Mouse (Mus musculus) embryo, embryonic 11 days (tissue): ENCODE results near the gene Tmc1.

Experiments
- DNase-seq: peaks from one replicate; pipeline ENCODE4 v3.0.0-alpha.2; 2015

Gene Tmc1

GRCm38 (mm10) chr19:20797558-20798101 is 156.4 kb downstream of the Tmc1 start:
- peak; percentile 59 for DNase-seq

- DNase-seq: peak; percentile 37
Observed at GRCm38 (mm10) chr19:20796001-20796400, 158.0 kb downstream of the Tmc1 start.

- DNase-seq: no peak
Observed at GRCm38 (mm10) chr19:20794999-20795398, 159.0 kb downstream of the Tmc1 start.

- DNase-seq: no peak
Observed at GRCm38 (mm10) chr19:20792811-20793210, 161.2 kb downstream of the Tmc1 start.

- DNase-seq: no peak
Observed at GRCm38 (mm10) chr19:20787289-20787688, 166.7 kb downstream of the Tmc1 start.

GRCm38 (mm10) chr19:20775681-20776080 is 178.3 kb downstream of the Tmc1 start:
- no peak for DNase-seq

GRCm38 (mm10) chr19:20773941-20774340 is 180.1 kb downstream of the Tmc1 start:
- no peak for DNase-seq

- DNase-seq: peak; percentile 78
Observed at GRCm38 (mm10) chr19:20764214-20764613, 189.8 kb downstream of the Tmc1 start.

GRCm38 (mm10) chr19:20761675-20762426 is 192.2 kb downstream of the Tmc1 start:
- no peak for DNase-seq

- no peak for DNase-seq
Observed at GRCm38 (mm10) chr19:20761119-20761518, 192.9 kb downstream of the Tmc1 start.

GRCm38 (mm10) chr19:20744630-20745029 is 209.4 kb downstream of the Tmc1 start:
- no peak for DNase-seq
